Mouse (Mus musculus) lung, postnatal 0 days (tissue): ENCODE measurements around the gene Rabif. TPM values are rescaled to one million over a fixed set of nuclear protein-coding genes. Genes with fewer than 3 reads are reported as not detected.
A peak's percentile ranks its signal among the peaks of the same experiment; 100 is the strongest.
"Not testable (repeated sequence)": the region's sequence is repeated elsewhere in the genome, so short reads cannot be mapped to it uniquely, and the experiment has no call there.

Experiments used
- ATAC-seq: fragments of 200-750 bp; cut with Nextera tagmentation; 2 replicates; pipeline ENCODE4 v1.8.0; 2017; ENCODE audit warnings: moderate library complexity
- DNase-seq: peaks from one replicate; pipeline ENCODE4 v3.0.0-alpha.2; 2016; ENCODE audit warnings: low spot score
- H3K27ac ChIP-seq: fragments of 300-500 bp; sonication (generic); 2 replicates; pipeline ENCODE4 v1.5.1; 2014; ENCODE audit warnings: antibody characterized with exemption, mild to moderate bottlenecking, low read length, mixed read lengths
- H3K27me3 ChIP-seq: fragments of 300-500 bp; sonication (generic); replicated peaks from 2 replicates; pipeline ENCODE4 v1.6.1; 2014; ENCODE audit warnings: low read length, mixed read lengths; ENCODE audit not compliant: insufficient read depth
- H3K36me3 ChIP-seq: fragments of 300-500 bp; sonication (generic); 2 replicates; pipeline ENCODE4 v1.6.1; 2014; ENCODE audit warnings: low read length, mixed read lengths; ENCODE audit not compliant: insufficient read depth
- H3K4me1 ChIP-seq: fragments of 300-500 bp; sonication (generic); 2 replicates; pipeline ENCODE4 v1.6.1; 2014; ENCODE audit warnings: antibody characterized with exemption, low read depth, low read length, mixed read lengths; ENCODE audit not compliant: insufficient read depth
- H3K4me2 ChIP-seq: fragments of 300-500 bp; sonication (generic); replicated peaks from 2 replicates; pipeline ENCODE4 v1.6.1; 2014; ENCODE audit warnings: low read depth, mild to moderate bottlenecking, low read length, moderate library complexity, mixed read lengths
- H3K4me3 ChIP-seq: fragments of 300-500 bp; sonication (generic); 2 replicates; pipeline ENCODE4 v1.5.1; 2014; ENCODE audit warnings: low read depth, low read length
- H3K9ac ChIP-seq: fragments of 300-500 bp; sonication (generic); replicated peaks from 2 replicates; pipeline ENCODE4 v1.6.1; 2014; ENCODE audit warnings: low read depth, mild to moderate bottlenecking
- H3K9me3 ChIP-seq: fragments of 300-500 bp; sonication (generic); 2 replicates; pipeline ENCODE4 v1.6.1; 2016; ENCODE audit warnings: low read length, mixed read lengths
- CTCF ChIP-seq: IDR thresholded peaks from 2 replicates; pipeline ENCODE4 v1.5.1; 2016; ENCODE audit warnings: antibody characterized with exemption, mild to moderate bottlenecking
- EP300 ChIP-seq: IDR thresholded peaks from 2 replicates; pipeline ENCODE4 v1.6.1; 2016; ENCODE audit warnings: antibody characterized with exemption, mild to moderate bottlenecking, control low read depth
- WGBS: fragments of 180-500 bp; shearing (Covaris S2); extraction: QIAGEN DNeasy Blood & Tissue Kit; methylation state at CpG from one replicate; pipeline ENCODE4 v1.1.7; 2014; 5-methylcytosine and 5-hydroxymethylcytosine counted together
- polyA plus RNA-seq: library from polyadenylated mRNA; unstranded; fragments of >200 nt; fragmentation: Nextera tagmentation; extraction: Ambion mirVana; gene quantifications from 2 replicates; pipeline ENCODE4 v1.2.1, GENCODE M21; 2015

The Rabif gene
- 28.0 and 29.1 TPM in 2 replicates for polyA plus RNA-seq

DNA sequence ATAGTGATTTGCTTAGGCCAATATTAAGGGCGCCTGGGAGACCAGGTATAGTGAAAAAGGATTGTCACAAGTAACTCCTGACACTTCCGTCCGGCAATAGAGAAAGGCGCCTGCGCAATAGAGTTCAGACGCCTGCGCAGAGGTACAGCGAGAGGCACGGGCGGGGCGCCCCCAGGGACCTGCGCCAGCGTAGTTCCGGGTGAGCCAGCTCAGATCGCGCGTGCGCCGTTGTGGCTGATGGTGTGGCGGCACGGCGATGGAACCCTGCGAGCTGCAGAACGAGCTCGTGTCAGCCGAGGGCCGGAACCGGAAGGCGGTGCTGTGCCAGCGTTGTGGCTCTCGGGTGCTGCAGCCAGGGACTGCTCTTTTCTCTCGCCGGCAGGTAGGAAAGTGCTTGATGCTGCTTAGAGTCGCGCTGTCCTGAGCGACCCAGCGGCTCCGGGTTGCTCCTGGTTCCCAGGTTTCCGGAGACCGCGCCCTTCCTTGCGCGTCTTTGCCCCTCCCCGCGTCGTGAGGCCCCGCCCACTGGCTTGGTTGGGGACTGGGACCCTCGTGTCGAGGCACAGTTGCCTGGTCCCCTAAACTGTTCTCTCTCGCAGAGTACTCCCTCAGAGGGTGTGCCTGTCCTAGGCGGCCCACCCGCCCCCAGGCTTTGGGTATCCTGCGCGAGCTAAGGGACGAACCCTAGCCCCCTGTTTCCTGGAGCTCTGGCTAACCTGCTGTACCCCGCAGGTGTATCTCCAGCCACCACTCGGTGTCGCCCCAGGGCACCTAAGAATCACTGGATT lies at the start of gene Rabif:
Gene Rabif, plus strand, starts transcription at position 221 of the 788 bp plus-strand sequence.
- H3K9ac ChIP-seq = peak within 1 kb of the TSS; percentile 60
- TF ChIP-seq CTCF = peak; percentile 69
- TF ChIP-seq EP300 = no peak
- 0 out of 2 replicates have a peak, but pooled peaks cover under 1% of the 10 kb centered on the region for H3K36me3 ChIP-seq
- peak within 1 kb of the TSS; percentile 92 for H3K27ac ChIP-seq
- H3K4me2 ChIP-seq = peak within 1 kb of the TSS; percentile 73
- H3K27me3 ChIP-seq = no peaks in the 10 kb centered on the region
- H3K4me1 ChIP-seq = peaks cover 6% of the 10 kb centered on the region; the same call in 1 of the 2 replicates
- WGBS = under 1% methylated on average over 58 of the region's 58 CpGs
- peak; percentile 98 for ATAC-seq
- DNase-seq = peak; percentile 99
- no peaks in the 10 kb centered on the region for H3K9me3 ChIP-seq
- peak within 1 kb of the TSS; percentile 80 for H3K4me3 ChIP-seq

DNA sequence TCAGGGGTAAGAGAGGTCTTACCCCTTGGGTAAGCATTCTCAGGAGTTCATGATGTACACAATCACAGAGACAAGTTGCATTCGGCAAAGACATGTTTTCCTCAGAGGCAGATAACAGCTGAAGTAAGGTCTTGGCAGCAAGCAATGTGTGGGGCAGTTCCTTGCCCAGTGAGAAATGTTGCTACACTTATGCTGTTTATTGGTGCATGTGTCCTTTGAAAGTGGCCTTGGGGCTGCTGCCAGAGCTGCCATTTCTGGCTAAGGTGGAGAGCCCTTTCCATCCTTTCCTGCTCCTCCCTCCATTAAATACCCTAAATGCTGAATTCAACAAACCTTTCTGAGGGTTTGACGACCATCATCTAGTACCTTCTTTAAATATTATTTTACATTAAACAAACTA lies 49.0 kb upstream of the Rabif start:
- H3K4me3 ChIP-seq = no peak overlapping the region
- H3K9ac ChIP-seq = no peak overlapping the region
- H3K9me3 ChIP-seq = no peaks in the 10 kb centered on the region
- 73% methylated on average over 2 of the region's 2 CpGs for WGBS
- H3K4me1 ChIP-seq = no peaks in the 10 kb centered on the region
- no peaks in the 10 kb centered on the region for H3K36me3 ChIP-seq
- H3K4me2 ChIP-seq = no peak overlapping the region
- H3K27me3 ChIP-seq = no peaks in the 10 kb centered on the region
- TF ChIP-seq CTCF (no peak), EP300 (no peak)
- DNase-seq (no peak), ATAC-seq (no peak)
- no peak overlapping the region for H3K27ac ChIP-seq

DNA sequence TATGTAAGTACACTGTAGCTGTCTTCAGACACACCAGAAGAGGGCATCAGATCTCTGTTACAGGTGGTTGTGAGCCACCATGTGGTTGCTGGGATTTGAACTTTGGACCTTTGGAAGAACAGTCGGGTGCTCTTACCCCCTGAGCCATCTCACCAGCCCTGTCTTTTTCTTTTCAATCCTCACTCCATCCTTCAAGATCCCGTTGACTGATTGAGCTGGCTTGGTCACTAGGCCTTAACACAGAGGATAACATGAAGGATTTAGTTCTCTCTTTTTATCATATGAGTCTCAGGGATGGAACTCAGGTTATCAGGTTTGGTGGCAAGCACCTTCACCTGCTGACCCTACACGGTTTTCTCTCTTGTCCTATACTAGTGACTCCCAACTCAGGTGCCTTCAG lies 45.9 kb upstream of the Rabif start:
- not testable (repeated sequence) for H3K36me3 ChIP-seq, H3K9ac ChIP-seq, ATAC-seq, DNase-seq, H3K27me3 ChIP-seq, H3K9me3 ChIP-seq, H3K4me1 ChIP-seq, H3K4me2 ChIP-seq, H3K4me3 ChIP-seq, H3K27ac ChIP-seq
- 68% methylated on average over 3 of the region's 3 CpGs for WGBS

DNA sequence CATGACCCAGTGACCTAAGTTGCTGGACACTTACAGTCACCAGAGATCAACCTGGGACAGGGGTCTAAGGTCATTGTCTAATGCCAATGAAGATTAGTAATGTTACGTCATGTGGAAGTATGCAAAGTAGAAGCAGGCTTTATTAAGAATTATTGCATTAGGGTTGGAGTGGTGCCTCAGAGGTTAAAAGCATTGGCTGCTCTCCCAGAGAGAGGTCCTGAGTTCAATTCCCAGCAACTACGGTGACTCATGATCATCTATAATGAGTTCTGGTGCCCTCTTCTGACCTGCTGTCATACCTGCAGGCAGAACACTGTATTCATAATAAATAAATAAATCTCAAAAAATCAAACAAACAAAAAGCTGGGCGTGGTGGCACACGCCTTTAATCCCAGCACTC lies 44.2 kb upstream of the Rabif start:
- no peaks in the 10 kb centered on the region for H3K36me3 ChIP-seq
- no peak overlapping the region for H3K27ac ChIP-seq
- no peak for DNase-seq
- 78% methylated on average over 4 of the region's 4 CpGs for WGBS
- TF ChIP-seq CTCF = no peak
- TF ChIP-seq EP300 = no peak
- H3K9ac ChIP-seq = no peak overlapping the region
- no peaks in the 10 kb centered on the region; the same call in 1 of the 2 replicates for H3K4me1 ChIP-seq
- no peaks in the 10 kb centered on the region for H3K9me3 ChIP-seq
- H3K4me2 ChIP-seq = no peak overlapping the region
- no peaks in the 10 kb centered on the region for H3K27me3 ChIP-seq
- no peak overlapping the region for H3K4me3 ChIP-seq
- ATAC-seq = no peak

DNA sequence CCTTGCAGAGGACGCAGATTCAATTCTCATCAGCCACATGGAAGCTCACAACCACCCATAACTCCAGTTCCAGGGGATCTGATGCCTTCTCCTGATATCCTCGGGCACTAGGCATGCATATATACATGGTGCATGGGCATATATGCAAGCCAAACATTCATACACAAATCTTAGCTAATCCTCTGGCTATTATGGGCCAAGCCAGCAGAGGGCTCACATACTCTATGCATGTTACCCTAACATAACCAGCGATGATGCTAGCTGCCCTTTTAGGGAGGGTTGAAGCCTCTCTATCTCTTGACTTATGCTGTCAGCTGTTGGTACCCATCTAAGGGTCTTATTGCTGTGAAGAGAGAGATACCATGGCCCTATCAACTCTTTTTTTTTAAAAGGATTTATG lies 43.5 kb upstream of the Rabif start:
- no peak overlapping the region for H3K4me3 ChIP-seq
- H3K9ac ChIP-seq = no peak overlapping the region
- no peaks in the 10 kb centered on the region for H3K36me3 ChIP-seq
- DNase-seq (peak; percentile 52), ATAC-seq (no peak)
- H3K4me1 ChIP-seq = peaks cover 3% of the 10 kb centered on the region; the same call in 1 of the 2 replicates
- no peaks in the 10 kb centered on the region for H3K9me3 ChIP-seq
- TF ChIP-seq EP300 (no peak), CTCF (peak; percentile 76)
- H3K27ac ChIP-seq = no peak overlapping the region
- no peaks in the 10 kb centered on the region for H3K27me3 ChIP-seq
- 37% methylated on average over 3 of the region's 3 CpGs for WGBS
- H3K4me2 ChIP-seq = no peak overlapping the region

DNA sequence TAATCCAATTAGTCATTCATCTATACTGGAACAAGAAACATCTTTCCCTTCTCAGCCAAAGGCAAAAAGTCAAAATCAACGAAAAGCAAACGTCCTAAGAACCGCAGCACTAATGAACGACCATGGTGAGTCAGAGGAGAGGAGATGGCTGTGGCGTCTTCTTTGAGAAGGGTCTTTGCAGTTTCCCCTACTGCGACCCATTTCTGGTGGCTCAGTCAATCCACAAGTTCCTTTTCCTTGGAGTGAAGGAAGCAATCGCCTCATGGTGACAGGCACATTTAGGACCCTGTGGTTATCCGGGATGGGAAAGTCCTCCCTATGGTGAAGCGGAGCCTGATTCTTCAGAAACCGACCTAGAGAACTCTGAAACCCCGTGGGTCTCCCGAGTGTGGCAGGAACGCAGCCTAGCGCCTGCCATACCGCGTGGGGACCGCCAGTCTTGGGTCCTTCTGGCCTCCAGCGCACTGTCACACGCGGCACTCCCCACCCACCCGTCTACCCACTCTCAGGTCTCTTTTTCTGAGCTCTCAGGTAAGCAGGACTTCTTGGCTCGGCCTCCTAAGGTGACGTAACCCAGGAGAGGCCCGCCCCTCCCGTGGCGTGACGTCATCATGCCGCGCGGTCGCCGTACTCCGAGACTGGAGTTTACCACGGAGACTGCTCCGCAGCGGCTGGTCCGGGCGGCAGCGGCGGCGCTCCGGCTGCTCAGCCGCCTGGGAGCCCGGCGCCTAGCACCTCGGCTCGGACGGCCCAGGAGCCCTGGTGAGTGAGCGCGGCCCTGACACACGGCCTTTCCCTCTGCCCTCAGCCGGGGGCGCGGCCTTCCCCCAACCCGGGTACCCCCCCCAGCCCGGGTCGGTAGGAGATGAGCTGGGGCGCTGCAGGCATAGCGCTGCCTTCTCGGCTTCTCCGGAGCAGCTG lies 39.3 kb upstream of the Rabif start, which contains the start of gene Klhl12:
Gene Klhl12, plus strand, starts transcription at position 628 of the 921 bp plus-strand sequence.
- Histone ChIP-seq H3K4me3 (peak within 1 kb of the TSS; percentile 88), H3K27me3 (no peaks in the 10 kb centered on the region), H3K4me1 (peaks cover 5% of the 10 kb centered on the region; the same call in 1 of the 2 replicates), H3K36me3 (no peaks in the 10 kb centered on the region), H3K9me3 (no peaks in the 10 kb centered on the region), H3K9ac (peak within 1 kb of the TSS; percentile 91), H3K4me2 (peak within 1 kb of the TSS; percentile 88), H3K27ac (peak within 1 kb of the TSS; percentile 88)
- DNase-seq (peak; percentile 90), ATAC-seq (peak; percentile 96)
- WGBS = under 1% methylated on average over 52 of the region's 61 CpGs
- TF ChIP-seq CTCF (peak; percentile 21; the same call in 1 of the 2 replicates), EP300 (no peak)
